Mouse (Mus musculus): Measurements from ENCODE around the gene Trmt44. TPM values are rescaled to one million over a fixed set of nuclear protein-coding genes. Genes with fewer than 3 reads are reported as not detected.
A peak's percentile ranks its signal among the peaks of the same experiment; 100 is the strongest.
"Not testable (repeated sequence)": the region's sequence is repeated elsewhere in the genome, so short reads cannot be mapped to it uniquely, and the experiment has no call there.

Trmt44 gene
- polyA plus RNA-seq, 1 experiment from 2014 or later: 2.2 TPM

GRCm38 (mm10) chr5:35594768-35595167 lies 19.9 kb upstream of the Trmt44 start:
- Histone ChIP-seq H3K36me3 (ENCODE audit: control insufficient read depth, insufficient read depth) (peaks cover 11% of the 10 kb centered on the region), H3K4me3 (ENCODE audit: low read depth, low read length) (no peak overlapping the region), H3K9ac (ENCODE audit: low read depth, low read length) (no peak overlapping the region), H3K27me3 (ENCODE audit: control insufficient read depth, insufficient read depth, low read depth, low read length) (no peaks in the 10 kb centered on the region), H3K4me2 (ENCODE audit: low read depth, low read length) (no peak overlapping the region), H3K4me1 (ENCODE audit: control insufficient read depth, low read depth, low read length) (no peaks in the 10 kb centered on the region), H3K27ac (ENCODE audit: low read length) (no peak overlapping the region), H3K9me3 (replicated peaks; ENCODE audit: control insufficient read depth, low read length) (no peaks in the 10 kb centered on the region)
- ATAC-seq (ENCODE audit: low read depth): no peak
- 78% methylated on average over 4 of the region's 4 CpGs for WGBS (ENCODE audit: insufficient replicate concordance)

- no peak overlapping the region for H3K27ac ChIP-seq (ENCODE audit: low read length)
- no peak overlapping the region for H3K9ac ChIP-seq (ENCODE audit: low read depth, low read length)
- WGBS (ENCODE audit: insufficient replicate concordance): 65% methylated on average over 6 of the region's 6 CpGs
- no peak overlapping the region for H3K4me3 ChIP-seq (ENCODE audit: low read depth, low read length)
- no peaks in the 10 kb centered on the region for H3K4me1 ChIP-seq (ENCODE audit: control insufficient read depth, low read depth, low read length)
- H3K9me3 ChIP-seq (replicated peaks; ENCODE audit: control insufficient read depth, low read length): no peaks in the 10 kb centered on the region
- ATAC-seq (ENCODE audit: low read depth): no peak
- no peaks in the 10 kb centered on the region for H3K27me3 ChIP-seq (ENCODE audit: control insufficient read depth, insufficient read depth, low read depth, low read length)
- H3K36me3 ChIP-seq (ENCODE audit: control insufficient read depth, insufficient read depth): peaks cover 7% of the 10 kb centered on the region
- no peak overlapping the region for H3K4me2 ChIP-seq (ENCODE audit: low read depth, low read length)
Measured at GRCm38 (mm10) chr5:35593272-35593671, 18.4 kb upstream of the Trmt44 start.

- no peak overlapping the region for H3K27ac ChIP-seq (ENCODE audit: low read length)
- H3K4me2 ChIP-seq (ENCODE audit: low read depth, low read length): no peak overlapping the region
- H3K27me3 ChIP-seq (ENCODE audit: control insufficient read depth, insufficient read depth, low read depth, low read length): no peaks in the 10 kb centered on the region
- H3K4me1 ChIP-seq (ENCODE audit: control insufficient read depth, low read depth, low read length): no peaks in the 10 kb centered on the region
- WGBS (ENCODE audit: insufficient replicate concordance): 45% methylated on average over 4 of the region's 4 CpGs
- peaks cover 4% of the 10 kb centered on the region; the same call in 1 of the 2 replicates for H3K36me3 ChIP-seq (ENCODE audit: control insufficient read depth, insufficient read depth)
- no peak for ATAC-seq (ENCODE audit: low read depth)
- H3K9me3 ChIP-seq (replicated peaks; ENCODE audit: control insufficient read depth, low read length): no peaks in the 10 kb centered on the region
- no peak overlapping the region for H3K4me3 ChIP-seq (ENCODE audit: low read depth, low read length)
- H3K9ac ChIP-seq (ENCODE audit: low read depth, low read length): no peak overlapping the region
Measured at GRCm38 (mm10) chr5:35592824-35593223, 18.0 kb upstream of the Trmt44 start.

- ATAC-seq (ENCODE audit: low read depth): no peak
- Histone ChIP-seq H3K4me2 (ENCODE audit: low read depth, low read length) (no peak overlapping the region), H3K9me3 (replicated peaks; ENCODE audit: control insufficient read depth, low read length) (no peaks in the 10 kb centered on the region), H3K27me3 (ENCODE audit: control insufficient read depth, insufficient read depth, low read depth, low read length) (no peaks in the 10 kb centered on the region), H3K4me3 (ENCODE audit: low read depth, low read length) (no peak overlapping the region), H3K36me3 (ENCODE audit: control insufficient read depth, insufficient read depth) (peaks cover 4% of the 10 kb centered on the region; the same call in 1 of the 2 replicates), H3K27ac (ENCODE audit: low read length) (no peak overlapping the region), H3K4me1 (ENCODE audit: control insufficient read depth, low read depth, low read length) (no peaks in the 10 kb centered on the region), H3K9ac (ENCODE audit: low read depth, low read length) (no peak overlapping the region)
- WGBS (ENCODE audit: insufficient replicate concordance): 75% methylated on average over 21 of the region's 21 CpGs
Measured at GRCm38 (mm10) chr5:35592081-35592736, 17.3 kb upstream of the Trmt44 start.

GRCm38 (mm10) chr5:35591497-35591896 lies 16.6 kb upstream of the Trmt44 start:
- no peaks in the 10 kb centered on the region for H3K4me1 ChIP-seq (ENCODE audit: control insufficient read depth, low read depth, low read length)
- H3K9me3 ChIP-seq (replicated peaks; ENCODE audit: control insufficient read depth, low read length): no peaks in the 10 kb centered on the region
- no peak overlapping the region for H3K27ac ChIP-seq (ENCODE audit: low read length)
- ATAC-seq (ENCODE audit: low read depth): no peak
- no peak overlapping the region for H3K4me3 ChIP-seq (ENCODE audit: low read depth, low read length)
- no peaks in the 10 kb centered on the region for H3K27me3 ChIP-seq (ENCODE audit: control insufficient read depth, insufficient read depth, low read depth, low read length)
- H3K9ac ChIP-seq (ENCODE audit: low read depth, low read length): no peak overlapping the region
- peaks cover 4% of the 10 kb centered on the region; the same call in 1 of the 2 replicates for H3K36me3 ChIP-seq (ENCODE audit: control insufficient read depth, insufficient read depth)
- WGBS (ENCODE audit: insufficient replicate concordance): 67% methylated on average over 4 of the region's 4 CpGs
- H3K4me2 ChIP-seq (ENCODE audit: low read depth, low read length): no peak overlapping the region

GRCm38 (mm10) chr5:35584259-35584658 lies 9.4 kb upstream of the Trmt44 start:
- H3K36me3 ChIP-seq (ENCODE audit: control insufficient read depth, insufficient read depth); H3K27me3 ChIP-seq (ENCODE audit: control insufficient read depth, insufficient read depth, low read depth, low read length); H3K4me2 ChIP-seq (ENCODE audit: low read depth, low read length); H3K27ac ChIP-seq (ENCODE audit: low read length); ATAC-seq (ENCODE audit: low read depth); H3K4me3 ChIP-seq (ENCODE audit: low read depth, low read length); H3K9ac ChIP-seq (ENCODE audit: low read depth, low read length); H3K9me3 ChIP-seq (replicated peaks; ENCODE audit: control insufficient read depth, low read length); H3K4me1 ChIP-seq (ENCODE audit: control insufficient read depth, low read depth, low read length): not testable (repeated sequence)
- WGBS (ENCODE audit: insufficient replicate concordance): 72% methylated on average over 2 of the region's 2 CpGs

GRCm38 (mm10) chr5:35583221-35583783 lies 8.4 kb upstream of the Trmt44 start:
- peak overlapping the region; percentile 21 for H3K27ac ChIP-seq (ENCODE audit: low read length)
- H3K4me2 ChIP-seq (ENCODE audit: low read depth, low read length): peak overlapping the region; percentile 68
- H3K4me3 ChIP-seq (ENCODE audit: low read depth, low read length): peak overlapping the region; percentile 67
- H3K36me3 ChIP-seq (ENCODE audit: control insufficient read depth, insufficient read depth): no peaks in the 10 kb centered on the region
- WGBS (ENCODE audit: insufficient replicate concordance): 1% methylated on average over 17 of the region's 17 CpGs
- peak overlapping the region; percentile 63 for H3K9ac ChIP-seq (ENCODE audit: low read depth, low read length)
- H3K9me3 ChIP-seq (replicated peaks; ENCODE audit: control insufficient read depth, low read length): no peaks in the 10 kb centered on the region
- H3K4me1 ChIP-seq (ENCODE audit: control insufficient read depth, low read depth, low read length): peaks cover 8% of the 10 kb centered on the region
- no peaks in the 10 kb centered on the region for H3K27me3 ChIP-seq (ENCODE audit: control insufficient read depth, insufficient read depth, low read depth, low read length)
- ATAC-seq (ENCODE audit: low read depth): 0 out of 2 replicates have a peak, but pooled peaks have one; percentile 3

- H3K4me1 ChIP-seq (ENCODE audit: control insufficient read depth, low read depth, low read length): peaks cover 8% of the 10 kb centered on the region
- peak within 1 kb of the TSS; percentile 63 for H3K9ac ChIP-seq (ENCODE audit: low read depth, low read length)
- WGBS (ENCODE audit: insufficient replicate concordance): 1% methylated on average over 35 of the region's 35 CpGs
- no peaks in the 10 kb centered on the region for H3K9me3 ChIP-seq (replicated peaks; ENCODE audit: control insufficient read depth, low read length)
- H3K4me3 ChIP-seq (ENCODE audit: low read depth, low read length): peak within 1 kb of the TSS; percentile 67
- peak within 1 kb of the TSS; percentile 21 for H3K27ac ChIP-seq (ENCODE audit: low read length)
- H3K36me3 ChIP-seq (ENCODE audit: control insufficient read depth, insufficient read depth): no peaks in the 10 kb centered on the region
- no peaks in the 10 kb centered on the region for H3K27me3 ChIP-seq (ENCODE audit: control insufficient read depth, insufficient read depth, low read depth, low read length)
- peak; percentile 93 for ATAC-seq (ENCODE audit: low read depth)
- H3K4me2 ChIP-seq (ENCODE audit: low read depth, low read length): peak within 1 kb of the TSS; percentile 68
Measured at GRCm38 (mm10) chr5:35582445-35583220, 7.8 kb upstream of the Trmt44 start, which contains the start of gene Acox3. Gene Acox3, plus strand, starts transcription at chr5:35583040.
